Mouse (Mus musculus) olfactory bulb, adult 2 months (tissue): ENCODE measurements at regions not wholly inside any gene's neighbourhood (a gene's known extent, or its start where the extent isn't known, plus 50 kb on each side); places are given as distances from the start of the nearest gene placed in this dataset.

Experiments
- CTCF ChIP-seq: fragments of 200-500 bp; IDR thresholded peaks from 2 replicates; pipeline ENCODE4 v1.5.1; 2012; ENCODE audit warnings: low read depth, mild to moderate bottlenecking, low read length, moderate library complexity; ENCODE audit not compliant: insufficient read depth
- POLR2A ChIP-seq: fragments of 200-500 bp; IDR thresholded peaks from 2 replicates; pipeline ENCODE4 v1.6.1; 2012; ENCODE audit warnings: mild to moderate bottlenecking, low read depth, low read length, moderate library complexity; ENCODE audit not compliant: insufficient read depth

- TF ChIP-seq POLR2A (no peak), CTCF (no peak)
These were observed 89.9 kb upstream of the Lemd2 start for GRCm38 (mm10) chr17:27294208-27294604.
